Mouse (Mus musculus) olfactory bulb, adult 2 months (tissue): ENCODE data around the gene Olfml3.

Source experiments
- CTCF ChIP-seq: fragments of 200-500 bp; IDR thresholded peaks from 2 replicates; pipeline ENCODE4 v1.5.1; 2012; ENCODE audit warnings: low read depth, mild to moderate bottlenecking, low read length, moderate library complexity; ENCODE audit not compliant: insufficient read depth
- POLR2A ChIP-seq: fragments of 200-500 bp; IDR thresholded peaks from 2 replicates; pipeline ENCODE4 v1.6.1; 2012; ENCODE audit warnings: mild to moderate bottlenecking, low read depth, low read length, moderate library complexity; ENCODE audit not compliant: insufficient read depth

GRCm38 (mm10) chr3:103739329-103739728 lies 1.5 kb upstream of the Olfml3 start, which contains the start of gene Gm10964:
- TF ChIP-seq CTCF, result no peak
- TF ChIP-seq POLR2A, result no peak
